Mouse (Mus musculus) heart, postnatal 36 days (tissue): ENCODE data around the gene Nprl3. TPM values are rescaled to one million over a fixed set of nuclear protein-coding genes. Genes with fewer than 3 reads are reported as not detected.
"Not testable (repeated sequence)": the region's sequence is repeated elsewhere in the genome, so short reads cannot be mapped to it uniquely, and the experiment has no call there.

Source experiments
- DNase-seq, 2 experiments: peaks; one replicate each; pipeline ENCODE4 v3.0.0; 2021 to 2022
- intact Hi-C: fragments of 180-260 bp; cut with DNase I; formaldehyde crosslinking; loops from one replicate; pipeline ENCODE4 v1.15.1; 2025
- total RNA-seq, 2 experiments: library from RNA; stranded (reverse); gene quantifications; 2 replicates each; pipeline ENCODE4 v1.2.3; 2021

Nprl3 gene
- total RNA-seq, 2 experiments from 2014 or later = 26.1 to 28.5 TPM

- peak; percentile 92 to 94 for DNase-seq
- intact Hi-C loops = loop anchor here (5.0 kb wide), 1 partner anchor 37 kb away; no protein-coding TSS in a partner anchor
These were observed 62.2 kb downstream of the Nprl3 start, which contains the start of gene Snrnp25 for GRCm38 (mm10) chr11:32205058-32205873. Gene Snrnp25, plus strand, starts transcription at chr11:32205415.

- intact Hi-C loops = no loop called here
- no peak for DNase-seq
These were observed 65.4 kb downstream of the Nprl3 start for GRCm38 (mm10) chr11:32201922-32202685.

DNA sequence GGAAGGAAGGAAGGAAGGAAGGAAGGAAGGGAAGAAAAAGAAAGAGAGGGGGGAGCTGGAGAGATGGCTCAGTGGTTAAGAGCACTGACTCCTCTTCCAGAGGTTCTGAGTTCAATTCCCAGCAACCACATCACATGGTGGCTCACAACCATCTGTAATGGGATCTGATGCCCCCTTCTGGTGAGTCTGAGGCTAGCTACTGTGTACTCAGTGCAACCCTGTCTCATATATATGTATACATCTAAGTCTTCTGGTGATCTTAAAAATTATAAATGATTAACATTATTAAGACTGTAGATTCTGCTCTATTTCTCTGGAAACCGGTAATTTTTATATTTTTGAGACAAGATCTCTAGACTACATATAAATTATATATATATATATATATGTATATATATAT, 66.5 kb downstream of the Nprl3 start:
- intact Hi-C loops = not testable (repeated sequence)

DNA sequence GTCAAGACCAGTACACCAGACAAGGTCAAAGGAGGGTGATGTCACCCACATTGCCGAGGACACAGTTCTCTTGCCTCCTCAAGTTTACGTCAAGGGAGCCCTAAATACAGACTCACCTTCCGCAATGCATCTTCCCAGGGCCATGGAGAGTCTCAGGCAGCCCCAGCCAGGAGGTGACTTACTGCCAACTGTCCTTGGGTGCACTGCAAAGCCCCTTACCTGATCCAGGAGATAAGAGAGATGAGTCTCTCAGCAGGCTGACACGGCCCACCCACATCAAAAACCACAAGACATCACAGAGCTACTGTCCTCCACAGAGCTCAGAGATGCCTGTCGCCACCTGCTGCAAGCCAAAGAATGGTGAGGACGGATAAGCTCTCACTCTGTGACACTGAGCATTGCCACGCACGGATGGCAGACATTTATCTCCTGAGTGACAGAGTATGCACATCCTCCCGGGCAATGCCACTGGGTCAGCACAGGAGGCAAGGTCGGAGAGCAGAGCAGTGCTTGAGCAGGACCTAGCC, 67.4 kb downstream of the Nprl3 start, which contains the start of gene Il9r:
Gene Il9r (minus strand): TSS at position 205 of the 527 bp plus-strand sequence.
- intact Hi-C loops = no loop called here
- DNase-seq = no peak

More for the DNA sequence above, 66.5 kb downstream of the Nprl3 start:
- not testable (repeated sequence) for DNase-seq

DNA sequence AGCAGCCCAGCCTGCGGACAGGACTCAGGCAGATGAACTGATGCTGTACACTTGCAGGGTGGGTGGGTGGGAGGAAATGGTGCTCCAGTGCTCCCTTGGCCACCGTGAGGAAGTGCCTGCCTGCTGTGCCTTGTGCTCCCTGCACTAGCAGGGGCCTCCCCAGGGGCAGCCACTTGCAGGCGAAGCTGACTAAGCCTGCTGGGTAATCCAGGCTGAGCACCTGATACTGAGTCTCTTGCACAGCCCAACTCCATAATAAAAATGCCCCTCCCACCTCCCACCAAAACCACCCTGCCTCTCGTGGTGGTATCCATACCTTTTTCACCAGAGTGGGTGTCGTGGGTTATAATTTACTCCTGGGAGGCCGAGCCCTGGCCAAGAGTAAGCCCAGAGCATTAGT, 68.3 kb downstream of the Nprl3 start:
- intact Hi-C loops = no loop called here
- no peak for DNase-seq

- no peak for DNase-seq
These were observed 69.1 kb downstream of the Nprl3 start for GRCm38 (mm10) chr11:32198256-32198955.

GRCm38 (mm10) chr11:32197766-32198165, 69.7 kb downstream of the Nprl3 start:
- no peak for DNase-seq
- intact Hi-C loops = no loop called here

More at GRCm38 (mm10) chr11:32198256-32198955, 69.1 kb downstream of the Nprl3 start:
- intact Hi-C loops = no loop called here

DNA sequence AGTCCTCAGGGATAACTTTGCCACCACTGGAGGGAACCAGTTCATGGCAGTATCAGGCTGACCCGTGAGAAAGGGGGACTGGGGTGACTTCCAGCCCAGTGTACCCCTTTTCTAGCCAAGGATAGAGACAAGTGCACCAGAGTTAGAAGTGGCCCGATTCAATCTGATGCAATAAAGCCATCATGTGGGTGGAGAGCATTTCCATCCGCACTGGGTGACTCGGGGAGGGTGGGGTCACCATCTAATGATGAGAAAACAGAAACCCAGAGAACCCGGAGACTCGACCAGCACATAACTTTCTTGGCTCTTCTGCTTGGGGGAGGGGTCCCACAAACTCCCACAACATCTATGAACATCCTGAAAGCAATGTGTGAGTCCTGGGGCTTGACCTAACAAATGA, 70.8 kb downstream of the Nprl3 start:
- DNase-seq = no peak
- intact Hi-C loops = no loop called here

- intact Hi-C loops = no loop called here
- DNase-seq = no peak
These were observed 71.5 kb downstream of the Nprl3 start for GRCm38 (mm10) chr11:32195867-32196540.

DNA sequence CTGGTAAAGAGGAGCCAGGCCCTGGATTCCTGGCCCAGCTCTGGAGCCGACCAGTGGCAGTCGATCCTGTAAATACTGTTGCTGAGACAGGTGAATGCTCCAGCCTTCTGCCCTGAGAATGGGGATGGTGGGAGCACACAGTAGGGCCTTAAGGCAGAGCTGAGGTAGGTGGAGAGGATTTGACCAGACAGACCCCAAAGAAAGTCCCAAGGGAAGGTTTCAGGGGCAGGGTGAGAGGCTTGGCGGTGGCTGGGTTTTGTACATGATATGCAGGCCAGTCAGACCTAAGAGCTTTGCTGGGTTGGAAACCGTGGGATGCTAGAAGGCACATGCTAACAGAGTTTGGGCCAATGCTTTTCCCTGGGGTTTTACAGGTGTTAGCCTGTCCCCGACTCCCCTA, 72.9 kb downstream of the Nprl3 start:
- no peak for DNase-seq
- intact Hi-C loops = no loop called here

DNA sequence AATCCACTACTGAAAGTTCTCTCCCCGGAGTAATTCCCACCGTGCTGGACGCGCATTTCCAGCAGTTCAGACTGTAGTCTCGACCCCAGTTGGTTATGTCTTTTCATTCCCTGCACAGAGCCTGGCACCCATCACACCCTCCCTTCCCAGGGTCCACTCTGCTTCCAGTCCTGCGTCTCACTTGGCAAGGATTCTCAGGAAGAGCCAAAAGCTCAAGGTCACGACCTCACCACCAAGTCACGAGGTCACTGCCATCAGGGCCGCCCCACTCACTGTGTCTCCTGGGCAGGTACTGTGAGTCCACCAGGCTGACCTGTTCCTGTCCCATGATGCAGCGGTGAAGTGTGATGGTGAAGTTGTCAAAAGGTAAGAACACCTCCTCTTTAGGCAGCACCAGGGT, 73.4 kb downstream of the Nprl3 start:
- no peak for DNase-seq
- intact Hi-C loops = no loop called here

GRCm38 (mm10) chr11:32193156-32193555, 74.4 kb downstream of the Nprl3 start:
- no peak for DNase-seq
- intact Hi-C loops = no loop called here

- intact Hi-C loops = no loop called here
- DNase-seq = no peak
These were observed 76.8 kb downstream of the Nprl3 start for GRCm38 (mm10) chr11:32190603-32191110.

DNA sequence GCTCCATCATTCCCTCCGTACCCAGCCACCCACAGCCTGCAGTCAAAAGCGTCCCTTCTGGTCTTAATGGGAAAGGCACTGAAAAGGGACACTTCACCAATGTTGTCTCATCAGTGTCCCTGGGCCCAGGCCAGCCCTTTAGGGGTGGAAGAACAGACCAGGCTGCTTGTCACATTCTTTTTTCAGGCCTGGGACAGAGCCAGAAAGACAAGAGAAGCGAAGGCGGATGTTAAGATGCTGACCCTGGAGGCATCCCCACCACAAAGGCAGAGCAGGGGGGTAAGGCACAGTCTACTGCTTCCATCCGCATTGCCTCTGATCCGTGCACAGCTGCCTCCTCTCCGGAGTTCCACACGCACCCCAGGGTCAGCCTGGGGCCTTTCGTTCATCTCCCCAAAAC, 77.4 kb downstream of the Nprl3 start:
- intact Hi-C loops = no loop called here
- DNase-seq = no peak

DNA sequence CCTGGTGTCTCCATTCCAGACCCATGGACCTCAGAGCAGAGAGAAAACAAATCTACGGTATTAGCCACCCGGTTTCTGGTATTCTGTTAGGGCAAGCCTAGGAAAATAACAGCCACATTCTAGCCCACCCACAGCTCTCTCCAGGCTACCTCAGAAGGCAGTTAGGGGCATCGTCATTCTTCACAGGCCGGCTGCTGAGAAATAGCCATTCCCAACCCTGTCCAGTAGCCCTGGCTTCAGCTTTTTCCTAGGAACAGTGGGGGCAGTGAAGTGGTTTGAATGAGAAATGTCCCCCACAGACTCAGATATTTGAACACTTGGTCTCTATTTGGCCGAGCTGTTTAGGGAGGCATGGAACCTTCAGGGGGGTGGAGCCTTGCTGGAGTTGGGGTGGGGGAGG, 78.1 kb downstream of the Nprl3 start:
- intact Hi-C loops = no loop called here
- DNase-seq = no peak

GRCm38 (mm10) chr11:32188881-32189280, 78.6 kb downstream of the Nprl3 start:
- intact Hi-C loops = no loop called here
- no peak for DNase-seq

DNA sequence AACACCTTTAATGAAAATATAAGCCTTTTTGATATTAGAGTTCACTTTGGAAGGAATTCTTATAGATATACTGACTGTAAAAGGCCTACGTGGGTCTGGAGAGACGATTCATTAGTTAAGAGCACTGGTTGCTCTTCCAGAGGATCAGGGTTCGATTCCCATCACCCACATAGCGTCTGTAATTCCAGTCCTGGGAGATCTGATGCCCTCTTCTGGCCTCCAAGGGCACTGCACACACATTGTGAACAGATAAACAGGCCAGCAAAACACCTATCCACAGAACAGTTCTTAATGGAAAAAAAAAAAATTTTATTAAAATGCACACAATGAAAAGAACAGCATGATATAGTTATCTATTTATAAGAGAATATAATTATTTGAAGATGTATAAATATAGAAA, 80.3 kb downstream of the Nprl3 start:
- no peak for DNase-seq
- intact Hi-C loops = no loop called here

DNA sequence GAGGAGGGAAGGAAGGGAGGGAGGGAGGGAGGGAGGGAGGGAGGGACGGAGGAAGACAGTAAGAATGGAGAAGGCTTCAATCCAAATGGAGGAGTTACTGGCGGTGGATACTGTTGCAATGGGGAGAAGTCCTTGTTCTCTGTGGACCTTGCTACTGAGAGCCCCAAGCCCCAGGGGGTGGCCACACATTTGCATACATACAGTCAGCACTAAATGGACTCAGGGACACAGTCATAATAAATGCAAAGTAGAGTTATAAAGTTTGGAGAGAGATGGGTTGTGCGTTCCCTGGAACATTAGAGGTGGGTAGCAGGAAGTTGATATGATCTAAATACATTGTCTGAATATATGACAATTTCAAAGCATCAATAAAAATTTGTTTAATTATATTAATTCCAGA, 81.5 kb downstream of the Nprl3 start:
- intact Hi-C loops = no loop called here
- DNase-seq = no peak

DNA sequence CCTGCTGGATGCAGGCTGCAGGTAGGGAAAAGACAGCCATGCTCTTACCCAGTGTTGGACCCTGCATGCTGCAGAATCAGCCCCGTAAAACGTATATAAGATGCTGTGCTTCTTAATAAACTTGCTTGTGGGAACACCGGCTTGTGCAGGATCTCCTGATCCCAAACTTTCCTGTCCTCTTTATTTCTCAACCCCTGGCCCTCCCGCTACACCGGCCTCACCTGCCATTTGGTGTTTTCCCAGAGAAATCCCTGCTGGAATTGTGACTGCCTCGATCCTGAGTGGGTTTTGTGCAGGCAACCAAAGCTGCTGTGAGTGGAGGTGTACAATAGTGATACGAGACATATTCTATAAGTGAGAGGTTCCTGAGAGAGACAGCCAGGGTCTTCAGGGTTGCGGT, 83.0 kb downstream of the Nprl3 start:
- no peak for DNase-seq
- intact Hi-C loops = loop anchor here (5.0 kb wide), 1 partner anchor 118 kb away; the partner anchor contains the start of gene Hbq1a
